Mouse (Mus musculus): ENCODE results near the gene Ppp1r3f. TPM values are rescaled to one million over a fixed set of nuclear protein-coding genes. Genes with fewer than 3 reads are reported as not detected.

Ppp1r3f gene
- total and polyA plus RNA-seq, 3 experiments, result 1.7 to 2.0 TPM; not detected in 1

DNA sequence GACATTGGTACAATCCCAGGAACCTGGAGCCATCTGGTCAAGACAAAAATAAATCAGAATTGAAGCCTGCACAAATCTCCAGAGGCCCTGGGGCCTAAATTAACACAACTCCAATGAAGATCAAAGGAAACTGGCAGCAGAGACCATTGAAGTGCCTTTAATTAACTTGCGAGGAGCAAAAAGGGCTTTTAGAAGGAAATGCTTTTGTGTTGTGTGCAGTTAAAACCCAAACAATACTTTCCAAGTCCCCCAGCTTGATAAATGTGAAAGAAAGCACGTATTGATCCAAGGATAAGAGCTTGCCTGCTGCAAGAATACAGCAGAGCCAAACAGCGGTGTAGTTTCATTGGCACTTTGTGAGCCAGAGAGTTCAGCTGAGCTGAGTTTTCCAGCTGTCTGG is 49.1 kb downstream of the Ppp1r3f start:
- no peak overlapping the region for H3K4me3 ChIP-seq (ENCODE audit: control insufficient read depth in 1 of 2, insufficient read depth in 1 of 2, low read depth in 2 of 2, low read length in 2 of 2)
- H3K9ac ChIP-seq (ENCODE audit: control insufficient read depth, low read depth, low read length, poor library complexity, severe bottlenecking), result no peak overlapping the region
- no peak overlapping the region for H3K27ac ChIP-seq (ENCODE audit: control insufficient read depth, low read depth, low read length)
- no peaks in the 10 kb centered on the region for H3K36me3 ChIP-seq (ENCODE audit: control insufficient read depth in 1 of 2, insufficient read depth in 2 of 2, low read length in 2 of 2)
- TF ChIP-seq UBTF (IDR thresholded peaks at IDR 0.05; ENCODE audit: borderline replicate concordance, insufficient read depth, low read depth, low read length) (no peak), ETS1 (IDR thresholded peaks at IDR 0.05; ENCODE audit: low read depth, low read length) (no peak), NRF1 (IDR thresholded peaks at IDR 0.05; ENCODE audit: insufficient read depth, low read depth, low read length, poor library complexity, severe bottlenecking) (no peak), MYB (IDR thresholded peaks at IDR 0.05; ENCODE audit: low read depth, low read length) (no peak), USF2 (IDR thresholded peaks at IDR 0.05; ENCODE audit: borderline replicate concordance in 1 of 2, insufficient read depth in 1 of 2, low read depth in 1 of 2, low read length in 2 of 2) (no peak), SMC3 (IDR thresholded peaks at IDR 0.05; ENCODE audit: low read depth, low read length) (no peak), MXI1 (IDR thresholded peaks at IDR 0.05; ENCODE audit: low read depth, low read length) (no peak), POLR2A (IDR thresholded peaks at IDR 0.05; ENCODE audit: control insufficient read depth in 1 of 2, insufficient read depth in 1 of 2, low read depth in 1 of 2, low read length in 2 of 2, poor library complexity in 1 of 2) (no peak), NELFE (IDR thresholded peaks at IDR 0.05; ENCODE audit: low read depth, low read length) (no peak), BHLHE40 (IDR thresholded peaks at IDR 0.05; ENCODE audit: borderline replicate concordance, low read depth, low read length) (no peak), TBP (IDR thresholded peaks at IDR 0.05; ENCODE audit: low read depth, low read length) (no peak), TCF12 (IDR thresholded peaks at IDR 0.05; ENCODE audit: low read depth, low read length) (no peak), GATA1 (IDR thresholded peaks at IDR 0.05; ENCODE audit: low read depth, low read length) (no peak), MAZ (IDR thresholded peaks at IDR 0.05; ENCODE audit: low read depth, low read length) (no peak), CTCF (IDR thresholded peaks at IDR 0.05 in 2 of 3, conservative IDR thresholded peaks at IDR 0.05 in 1 of 3; ENCODE audit: control insufficient read depth in 1 of 3, insufficient read depth in 1 of 3, low read depth in 2 of 3, low read length in 3 of 3, poor library complexity in 1 of 3, severe bottlenecking in 1 of 3) (no peak), GABPA (IDR thresholded peaks at IDR 0.05; ENCODE audit: low read depth, low read length) (no peak), ZKSCAN1 (IDR thresholded peaks at IDR 0.05; ENCODE audit: low read depth, low read length) (no peak), ZC3H11A (IDR thresholded peaks at IDR 0.05; ENCODE audit: low read depth, low read length) (no peak), POLR2AphosphoS5 (IDR thresholded peaks at IDR 0.05; ENCODE audit: borderline replicate concordance, low read depth, low read length) (no peak), SIN3A (IDR thresholded peaks at IDR 0.05; ENCODE audit: low read length) (no peak)
- no peak for DNase-seq (ENCODE audit: low read depth, low spot score)
- no peaks in the 10 kb centered on the region for H3K9me3 ChIP-seq (replicated peaks; ENCODE audit: insufficient read depth, low read length)
- H3K27me3 ChIP-seq (ENCODE audit: control insufficient read depth in 1 of 2, insufficient read depth in 2 of 2, low read length in 2 of 2), result peaks cover 2% of the 10 kb centered on the region in 2 experiments; a peak in 1 of 4 replicates
- H3K79me2 ChIP-seq (ENCODE audit: control insufficient read depth, insufficient read depth, low read length, poor library complexity), result no peaks in the 10 kb centered on the region
- H3K4me1 ChIP-seq (ENCODE audit: control insufficient read depth in 1 of 2, insufficient read depth in 2 of 2, low read length in 2 of 2), result no peaks in the 10 kb centered on the region

Other genes with a start within 250 kb of the Ppp1r3f start
- 2.7 and 3.6 TPM in 2 replicates for gene Usp27x, start 198.5 kb downstream of the Ppp1r3f start, total RNA-seq (2012; rRNA removed)
- 1 to 10 TPM in 1 of 2 experiments, not detected in 1; 3.9 TPM for gene Usp27x, start 198.5 kb downstream of the Ppp1r3f start, polyA plus RNA-seq (2012; ENCODE audit: insufficient read depth in 1 of 2, insufficient read length in 2 of 2, low read depth in 1 of 2, low replicate concordance in 2 of 2, missing spikeins in 1 of 2)
- 0.36 and 0.42 TPM in 2 replicates for gene Foxp3, start 639 bp downstream of the Ppp1r3f start, total RNA-seq (2012; rRNA removed)
- under 1 TPM in 1 of 2 experiments, not detected in 1; 0.31 TPM for gene Foxp3, start 639 bp downstream of the Ppp1r3f start, polyA plus RNA-seq (2012; ENCODE audit: insufficient read depth in 1 of 2, insufficient read length in 2 of 2, low read depth in 1 of 2, low replicate concordance in 2 of 2, missing spikeins in 1 of 2)
- 36.1 and 37.8 TPM in 2 replicates for gene Ccdc22, start 31.2 kb upstream of the Ppp1r3f start, total RNA-seq (2012; rRNA removed)
- 10 to 100 TPM in 1 of 2 experiments, not detected in 1; 37.9 TPM for gene Ccdc22, start 31.2 kb upstream of the Ppp1r3f start, polyA plus RNA-seq (2012; ENCODE audit: insufficient read depth in 1 of 2, insufficient read length in 2 of 2, low read depth in 1 of 2, low replicate concordance in 2 of 2, missing spikeins in 1 of 2)
- 0.03 TPM in 1 of 2 replicates, not detected in the other for gene Cacna1f, start 32.8 kb upstream of the Ppp1r3f start, total RNA-seq (2012; rRNA removed)
- under 1 TPM in 1 of 2 experiments, not detected in 1; 0.17 TPM for gene Cacna1f, start 32.8 kb upstream of the Ppp1r3f start, polyA plus RNA-seq (2012; ENCODE audit: insufficient read depth in 1 of 2, insufficient read length in 2 of 2, low read depth in 1 of 2, low replicate concordance in 2 of 2, missing spikeins in 1 of 2)
- gene Syp, start 64.2 kb upstream of the Ppp1r3f start, total RNA-seq (2012; rRNA removed), result 0.54 and 0.56 TPM in 2 replicates
- gene Syp, start 64.2 kb upstream of the Ppp1r3f start, polyA plus RNA-seq (2012; ENCODE audit: insufficient read depth in 1 of 2, insufficient read length in 2 of 2, low read depth in 1 of 2, low replicate concordance in 2 of 2, missing spikeins in 1 of 2), result 1 to 10 TPM in 1 of 2 experiments, not detected in 1; 2.3 TPM
- 1.2 TPM in 2 replicates for gene Prickle3, start 83.0 kb upstream of the Ppp1r3f start, total RNA-seq (2012; rRNA removed)
- 1 to 10 TPM in 1 of 2 experiments, not detected in 1; 3.3 TPM for gene Prickle3, start 83.0 kb upstream of the Ppp1r3f start, polyA plus RNA-seq (2012; ENCODE audit: insufficient read depth in 1 of 2, insufficient read length in 2 of 2, low read depth in 1 of 2, low replicate concordance in 2 of 2, missing spikeins in 1 of 2)
- gene Plp2, start 97.1 kb upstream of the Ppp1r3f start, total RNA-seq (2012; rRNA removed), result 95.7 and 148 TPM in 2 replicates
- gene Plp2, start 97.1 kb upstream of the Ppp1r3f start, polyA plus RNA-seq (2012; ENCODE audit: insufficient read depth in 1 of 2, insufficient read length in 2 of 2, low read depth in 1 of 2, low replicate concordance in 2 of 2, missing spikeins in 1 of 2), result 100 to 1,000 TPM; 163 to 407 TPM
- 0.15 and 0.20 TPM in 2 replicates for gene Magix, start 107.0 kb upstream of the Ppp1r3f start, total RNA-seq (2012; rRNA removed)
- under 1 TPM in 1 of 2 experiments, not detected in 1; 0.33 TPM for gene Magix, start 107.0 kb upstream of the Ppp1r3f start, polyA plus RNA-seq (2012; ENCODE audit: insufficient read depth in 1 of 2, insufficient read length in 2 of 2, low read depth in 1 of 2, low replicate concordance in 2 of 2, missing spikeins in 1 of 2)
- gene Gpkow, start 122.8 kb upstream of the Ppp1r3f start, total RNA-seq (2012; rRNA removed), result 23.0 and 23.4 TPM in 2 replicates
- 100 to 1,000 TPM in 1 of 2 experiments, 10 to 100 TPM in 1; 37.0 to 539 TPM for gene Gpkow, start 122.8 kb upstream of the Ppp1r3f start, polyA plus RNA-seq (2012; ENCODE audit: insufficient read depth in 1 of 2, insufficient read length in 2 of 2, low read depth in 1 of 2, low replicate concordance in 2 of 2, missing spikeins in 1 of 2)
- gene Wdr45, start 140.1 kb upstream of the Ppp1r3f start, total RNA-seq (2012; rRNA removed), result 13.9 and 16.0 TPM in 2 replicates
- 10 to 100 TPM in 1 of 2 experiments, not detected in 1; 36.1 TPM for gene Wdr45, start 140.1 kb upstream of the Ppp1r3f start, polyA plus RNA-seq (2012; ENCODE audit: insufficient read depth in 1 of 2, insufficient read length in 2 of 2, low read depth in 1 of 2, low replicate concordance in 2 of 2, missing spikeins in 1 of 2)
- 0.36 TPM in 1 of 2 replicates, not detected in the other for gene Gm45208, start 148.0 kb upstream of the Ppp1r3f start, total RNA-seq (2012; rRNA removed)
- 10 to 100 TPM in 1 of 2 experiments, not detected in 1; 11.0 TPM for gene Gm45208, start 148.0 kb upstream of the Ppp1r3f start, polyA plus RNA-seq (2012; ENCODE audit: insufficient read depth in 1 of 2, insufficient read length in 2 of 2, low read depth in 1 of 2, low replicate concordance in 2 of 2, missing spikeins in 1 of 2)
- 19.1 and 23.0 TPM in 2 replicates for gene Praf2, start 154.2 kb upstream of the Ppp1r3f start, total RNA-seq (2012; rRNA removed)
- gene Praf2, start 154.2 kb upstream of the Ppp1r3f start, polyA plus RNA-seq (2012; ENCODE audit: insufficient read depth in 1 of 2, insufficient read length in 2 of 2, low read depth in 1 of 2, low replicate concordance in 2 of 2, missing spikeins in 1 of 2), result 10 to 100 TPM in 1 of 2 experiments, not detected in 1; 60.1 TPM
- gene Ccdc120, start 176.6 kb upstream of the Ppp1r3f start, total RNA-seq (2012; rRNA removed), result 3.9 and 5.8 TPM in 2 replicates
- gene Ccdc120, start 176.6 kb upstream of the Ppp1r3f start, polyA plus RNA-seq (2012; ENCODE audit: insufficient read depth in 1 of 2, insufficient read length in 2 of 2, low read depth in 1 of 2, low replicate concordance in 2 of 2, missing spikeins in 1 of 2), result 10 to 100 TPM in 1 of 2 experiments, not detected in 1; 12.2 TPM
- 20.6 and 23.4 TPM in 2 replicates for gene Tfe3, start 188.3 kb upstream of the Ppp1r3f start, total RNA-seq (2012; rRNA removed)
- 10 to 100 TPM in 1 of 2 experiments, not detected in 1; 64.7 TPM for gene Tfe3, start 188.3 kb upstream of the Ppp1r3f start, polyA plus RNA-seq (2012; ENCODE audit: insufficient read depth in 1 of 2, insufficient read length in 2 of 2, low read depth in 1 of 2, low replicate concordance in 2 of 2, missing spikeins in 1 of 2)
- 36.2 and 40.5 TPM in 2 replicates for gene Gripap1, start 215.5 kb upstream of the Ppp1r3f start, total RNA-seq (2012; rRNA removed)
- gene Gripap1, start 215.5 kb upstream of the Ppp1r3f start, polyA plus RNA-seq (2012; ENCODE audit: insufficient read depth in 1 of 2, insufficient read length in 2 of 2, low read depth in 1 of 2, low replicate concordance in 2 of 2, missing spikeins in 1 of 2), result 100 to 1,000 TPM in 1 of 2 experiments, 10 to 100 TPM in 1; 84.6 to 244 TPM
- 0.26 and 0.31 TPM in 2 replicates for gene Kcnd1, start 248.0 kb upstream of the Ppp1r3f start, total RNA-seq (2012; rRNA removed)
- 1 to 10 TPM in 1 of 2 experiments, not detected in 1; 1.4 TPM for gene Kcnd1, start 248.0 kb upstream of the Ppp1r3f start, polyA plus RNA-seq (2012; ENCODE audit: insufficient read depth in 1 of 2, insufficient read length in 2 of 2, low read depth in 1 of 2, low replicate concordance in 2 of 2, missing spikeins in 1 of 2)

Data from MEL (cell line).